Mouse (Mus musculus) heart, embryonic 13.5 days (tissue): ENCODE measurements at regions not wholly inside any gene's neighbourhood (a gene's known extent, or its start where the extent isn't known, plus 50 kb on each side); places are given as distances from the start of the nearest gene placed in this dataset.

Source experiments
- ATAC-seq: fragments of 200-750 bp; cut with Nextera tagmentation; 2 replicates; pipeline ENCODE4 v1.8.0; 2017; ENCODE audit warnings: moderate TSS enrichment; ENCODE audit not compliant: insufficient number of reproducible peaks, low FRiP score, low TSS enrichment; ENCODE audit errors: extremely low read depth
- H3K27ac ChIP-seq: fragments of 300-500 bp; sonication (generic); replicated peaks from 2 replicates; pipeline ENCODE4 v1.5.1; 2015; ENCODE audit warnings: moderate library complexity, mild to moderate bottlenecking, inconsistent platforms
- H3K27me3 ChIP-seq: fragments of 300-500 bp; sonication (generic); replicated peaks from 2 replicates; pipeline ENCODE4 v1.6.1; 2015; ENCODE audit warnings: mild to moderate bottlenecking, inconsistent platforms
- H3K36me3 ChIP-seq: fragments of 300-500 bp; sonication (generic); 2 replicates; pipeline ENCODE4 v1.6.1; 2015; ENCODE audit warnings: mild to moderate bottlenecking, inconsistent platforms
- H3K4me1 ChIP-seq: fragments of 300-500 bp; sonication (generic); 2 replicates; pipeline ENCODE4 v1.6.1; 2015; ENCODE audit warnings: inconsistent platforms
- H3K4me2 ChIP-seq: fragments of 300-500 bp; sonication (generic); 2 replicates; pipeline ENCODE4 v1.6.1; 2015; ENCODE audit warnings: inconsistent platforms, mild to moderate bottlenecking, moderate library complexity
- H3K4me3 ChIP-seq: fragments of 300-500 bp; sonication (generic); 2 replicates; pipeline ENCODE4 v1.5.1; 2015; ENCODE audit warnings: moderate library complexity, mild to moderate bottlenecking, inconsistent platforms
- H3K9ac ChIP-seq: fragments of 300-500 bp; sonication (generic); 2 replicates; pipeline ENCODE4 v1.6.1; 2015; ENCODE audit warnings: inconsistent platforms, mild to moderate bottlenecking, moderate library complexity
- H3K9me3 ChIP-seq: fragments of 300-500 bp; sonication (generic); 2 replicates; pipeline ENCODE4 v1.6.1; 2016; ENCODE audit warnings: inconsistent platforms
- WGBS: fragments of 180-500 bp; shearing (Covaris S2); methylation state at CpG from one replicate; pipeline ENCODE4 v1.1.7; 2015; ENCODE audit warnings: mixed read lengths; 5-methylcytosine and 5-hydroxymethylcytosine counted together

DNA sequence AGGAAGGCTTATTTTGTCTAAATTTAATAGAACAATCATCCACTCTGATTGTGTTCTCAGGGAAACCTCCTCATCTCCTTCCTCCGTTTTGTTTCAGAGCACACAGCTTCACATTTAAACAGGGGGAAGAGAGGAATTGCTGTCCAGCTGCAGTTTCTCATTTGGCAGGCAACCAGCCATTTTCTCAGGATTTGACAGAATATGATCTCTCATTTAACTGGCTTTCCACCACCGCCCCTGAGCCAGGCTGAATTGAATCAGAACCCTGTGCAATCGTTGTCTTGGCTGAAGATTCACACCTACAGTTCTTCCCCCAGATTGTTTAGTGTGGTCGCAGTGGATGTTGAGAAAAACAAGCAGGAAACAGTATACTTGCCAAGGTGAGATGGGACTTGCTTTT, 66.9 kb upstream of the Lhcgr start:
- H3K9ac ChIP-seq = no peak overlapping the region
- 44% methylated on average over 4 of the region's 4 CpGs for WGBS
- peaks cover 5% of the 10 kb centered on the region; the same call in 1 of the 2 replicates for H3K4me1 ChIP-seq
- ATAC-seq = no peak
- no peak overlapping the region for H3K4me3 ChIP-seq
- H3K27me3 ChIP-seq = no peaks in the 10 kb centered on the region
- no peak overlapping the region for H3K4me2 ChIP-seq
- H3K36me3 ChIP-seq = no peaks in the 10 kb centered on the region
- no peaks in the 10 kb centered on the region for H3K9me3 ChIP-seq
- H3K27ac ChIP-seq = peak overlapping the region; percentile 36

GRCm38 (mm10) chr17:88847255-88847654, 55.5 kb upstream of the Lhcgr start:
- Histone ChIP-seq H3K9ac (no peak overlapping the region), H3K4me3 (no peak overlapping the region), H3K9me3 (no peaks in the 10 kb centered on the region), H3K36me3 (no peaks in the 10 kb centered on the region), H3K4me1 (no peaks in the 10 kb centered on the region), H3K27me3 (no peaks in the 10 kb centered on the region), H3K4me2 (no peak overlapping the region), H3K27ac (no peak overlapping the region)
- 52% methylated on average over 2 of the region's 2 CpGs for WGBS
- ATAC-seq = no peak

DNA sequence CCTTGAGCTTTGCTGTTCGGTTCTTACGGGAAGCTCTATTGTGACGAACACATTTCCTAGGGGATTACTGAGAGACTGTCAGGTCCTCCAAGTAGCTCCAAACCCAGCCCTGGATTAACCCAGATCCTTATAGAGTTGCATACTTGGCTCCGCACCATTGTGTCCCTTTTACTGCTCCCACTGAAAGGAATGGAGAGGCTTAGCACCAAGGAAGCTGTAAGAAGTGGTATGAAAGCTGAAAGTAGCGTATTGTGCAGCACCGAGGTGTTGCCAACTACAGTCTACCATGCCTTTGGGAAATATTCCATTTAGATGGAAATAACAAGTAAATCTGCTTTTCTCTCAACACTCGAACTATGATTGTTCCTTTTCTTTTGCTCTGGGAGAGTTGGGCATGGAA, 53.5 kb upstream of the Lhcgr start:
- Histone ChIP-seq H3K9me3 (no peaks in the 10 kb centered on the region), H3K4me2 (no peak overlapping the region), H3K4me1 (no peaks in the 10 kb centered on the region), H3K36me3 (no peaks in the 10 kb centered on the region), H3K27ac (no peak overlapping the region), H3K27me3 (no peaks in the 10 kb centered on the region), H3K4me3 (no peak overlapping the region), H3K9ac (no peak overlapping the region)
- no peak for ATAC-seq
- 77% methylated on average over 7 of the region's 7 CpGs for WGBS
